Mouse (Mus musculus): ENCODE measurements around the gene Trappc3l. TPM values are rescaled to one million over a fixed set of nuclear protein-coding genes. Genes with fewer than 3 reads are reported as not detected.

Gene Trappc3l
- total RNA-seq, 2 experiments from 2014 or later = 0.34 to 0.62 TPM

DNA sequence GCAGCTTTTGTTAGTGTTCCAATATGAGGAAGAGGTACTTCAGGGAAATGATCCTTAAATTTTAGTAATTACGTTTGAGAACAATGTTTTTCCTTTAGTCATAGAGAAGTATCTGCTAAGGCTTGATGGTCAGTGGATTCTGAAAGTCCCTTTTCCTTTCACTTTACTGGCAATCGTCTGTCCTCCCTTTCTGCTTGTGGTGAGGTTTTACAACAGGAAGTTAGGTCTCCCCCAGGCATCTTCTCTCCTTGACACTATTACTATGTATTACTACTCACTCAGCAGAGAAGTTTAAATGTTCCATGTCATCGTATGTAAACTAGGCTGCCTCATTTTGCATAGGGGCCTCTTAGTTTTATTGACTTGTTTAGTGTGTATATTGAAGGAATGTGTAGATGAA lies 52.1 kb downstream of the Trappc3l start:
- DNase-seq (ENCODE audit: low spot score in 2 of 2) = no peak

DNA sequence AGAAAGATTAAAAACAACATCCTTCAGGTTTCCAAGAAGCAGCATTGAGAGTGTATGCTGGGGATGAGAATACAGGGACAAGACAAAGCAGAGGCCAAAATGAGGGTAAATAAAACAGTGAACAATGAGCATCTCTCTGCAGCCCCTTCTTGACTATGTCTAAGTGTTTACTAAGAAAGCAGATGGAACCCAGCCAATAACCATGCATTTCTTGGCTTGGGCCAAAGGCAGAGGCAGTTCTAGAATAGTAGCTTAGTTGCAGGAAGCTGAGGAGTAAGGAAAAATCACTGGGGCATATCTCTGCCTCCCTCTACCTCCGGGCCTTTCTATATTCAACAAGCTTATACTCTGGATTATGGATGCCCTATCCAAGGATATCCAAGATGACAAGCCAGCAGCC lies 53.1 kb downstream of the Trappc3l start:
- DNase-seq (ENCODE audit: low spot score in 2 of 2) = no peak
- intact Hi-C loops (cut with DNase I) = no loop called here

More for the DNA sequence above, 52.1 kb downstream of the Trappc3l start:
- intact Hi-C loops (cut with DNase I) = no loop called here

DNA sequence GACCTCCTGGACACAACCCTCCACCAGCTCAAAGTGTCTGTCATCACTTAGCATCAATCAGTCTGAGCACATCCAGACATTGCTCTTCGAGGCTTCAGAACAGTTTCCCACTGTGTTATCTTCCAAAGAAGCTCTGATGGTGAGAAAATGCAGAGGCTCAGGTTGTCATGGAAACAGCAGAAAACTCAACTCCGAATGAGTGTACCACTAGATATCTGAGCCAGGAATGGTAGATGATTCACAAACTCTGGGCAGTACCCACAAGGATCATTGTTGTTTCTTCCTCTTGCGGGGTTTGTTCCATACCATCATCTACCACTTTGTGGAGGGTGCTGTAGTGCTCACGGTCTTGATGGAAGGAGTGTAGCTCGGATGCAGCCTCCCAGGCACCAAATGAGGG lies 54.5 kb downstream of the Trappc3l start:
- intact Hi-C loops (cut with DNase I) = no loop called here
- peak; percentile 38 to 43 for DNase-seq (ENCODE audit: low spot score in 2 of 2)

DNA sequence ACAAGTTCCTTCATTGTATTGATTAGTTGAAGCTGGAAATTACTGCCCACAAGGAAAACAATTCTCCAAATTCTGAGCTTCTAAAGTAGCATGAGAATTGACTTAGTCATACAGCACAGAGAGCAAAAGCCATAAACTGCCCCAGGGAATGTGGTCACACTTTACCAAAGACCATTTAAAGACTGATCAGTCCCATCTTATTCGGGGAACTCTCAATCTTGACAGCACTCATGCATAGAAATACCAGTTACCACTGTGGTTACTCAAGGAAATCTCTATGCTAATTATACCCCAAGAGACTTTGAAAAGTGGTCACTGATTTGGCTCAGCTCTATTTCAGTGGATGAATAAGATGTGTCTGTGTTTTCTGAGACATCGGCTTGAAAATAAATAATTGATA lies 57.8 kb downstream of the Trappc3l start:
- intact Hi-C loops (cut with DNase I) = loop anchor here (5.0 kb wide), 1 partner anchor 187 kb away; the partner anchor contains the start of gene Tspyl1
- no peak for DNase-seq (ENCODE audit: low spot score in 2 of 2)

DNA sequence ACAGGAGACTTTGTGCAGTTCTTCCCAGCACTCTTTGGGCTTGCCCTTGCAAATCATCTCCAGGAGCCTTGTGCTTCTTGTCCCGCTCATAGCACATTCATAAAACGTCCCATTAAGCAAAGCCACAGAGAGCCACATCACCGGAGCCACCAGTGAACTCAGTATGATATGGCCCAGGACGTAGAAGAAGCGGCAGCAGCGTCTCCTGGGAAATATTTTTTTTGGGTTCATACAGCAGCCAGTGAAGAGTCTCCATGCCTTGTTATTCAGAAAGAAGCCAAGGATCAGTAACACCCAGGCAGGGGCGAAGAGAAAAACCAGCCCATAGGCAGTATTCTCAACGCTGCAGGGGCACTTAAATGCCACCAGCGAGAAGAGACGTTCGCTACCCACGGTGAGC lies 58.6 kb downstream of the Trappc3l start:
- intact Hi-C loops (cut with DNase I) = loop anchor here (2.0 to 5.0 kb wide), 2 partner anchors 59 to 186 kb away; partner anchors contain the start of genes Trappc3l and Tspyl1
- DNase-seq (ENCODE audit: low spot score in 2 of 2) = peak in 1 of 2 experiments; percentile 11

DNA sequence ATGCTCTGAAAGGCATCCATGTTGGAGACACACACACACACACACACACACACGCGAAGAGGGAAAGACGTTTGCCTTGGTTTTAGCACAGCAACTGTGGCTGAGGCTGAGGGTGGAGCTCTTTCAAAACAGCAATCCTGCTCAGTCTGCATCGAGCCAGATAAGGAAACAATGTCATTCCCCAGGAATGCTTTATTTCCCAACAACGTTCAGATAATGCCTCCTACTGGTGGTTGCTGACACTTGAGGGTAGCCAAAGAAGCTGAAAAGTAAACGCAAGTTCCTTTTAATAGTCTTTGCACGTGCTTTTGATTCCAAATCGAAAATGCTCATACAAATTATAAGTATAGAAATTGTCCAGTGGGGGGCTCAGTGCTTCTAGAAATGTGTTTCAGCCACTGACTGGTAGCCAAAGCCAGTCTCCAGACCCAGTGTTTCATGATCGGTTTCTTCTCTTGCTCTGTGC lies 59.1 kb downstream of the Trappc3l start, which contains the start of gene Calhm5:
TSS of gene Calhm5 (minus strand) at position 102 of the 466 bp plus-strand sequence.
- intact Hi-C loops (cut with DNase I) = loop anchor here (2.0 to 5.0 kb wide), 2 partner anchors 60 to 186 kb away; partner anchors contain the start of genes Trappc3l and Tspyl1
- peak; percentile 30 to 38 for DNase-seq (ENCODE audit: low spot score in 2 of 2)

DNA sequence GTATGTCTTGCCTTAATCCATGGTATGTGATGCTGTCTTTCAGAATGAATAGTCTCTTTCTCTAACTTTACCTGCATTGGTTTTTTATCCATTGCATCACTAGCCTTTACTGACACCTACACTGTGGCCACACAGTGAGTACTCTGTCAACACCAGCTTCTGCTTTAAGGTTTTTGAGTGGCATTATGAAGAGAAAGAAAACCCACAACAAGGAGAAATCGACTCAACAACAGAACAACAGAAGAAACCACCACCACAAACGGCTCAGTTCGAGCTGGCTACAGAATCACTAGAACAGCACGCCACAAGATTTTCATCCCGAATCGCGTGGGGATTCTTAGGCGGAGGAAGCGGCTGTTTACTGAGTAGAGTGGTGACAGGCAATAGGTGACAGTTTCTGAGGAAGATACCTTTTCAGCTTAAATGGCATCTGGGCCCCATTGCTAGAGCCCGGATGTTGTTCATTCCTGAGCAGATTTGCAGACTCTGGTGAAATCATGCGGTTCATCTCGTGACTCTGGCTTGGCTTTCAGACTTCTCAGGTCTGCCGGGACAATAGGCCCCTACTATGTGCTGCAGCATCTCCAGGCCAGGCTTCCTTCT lies 73.6 kb downstream of the Trappc3l start:
- DNase-seq (ENCODE audit: low spot score in 2 of 2) = no peak
- intact Hi-C loops (cut with DNase I) = no loop called here

DNA sequence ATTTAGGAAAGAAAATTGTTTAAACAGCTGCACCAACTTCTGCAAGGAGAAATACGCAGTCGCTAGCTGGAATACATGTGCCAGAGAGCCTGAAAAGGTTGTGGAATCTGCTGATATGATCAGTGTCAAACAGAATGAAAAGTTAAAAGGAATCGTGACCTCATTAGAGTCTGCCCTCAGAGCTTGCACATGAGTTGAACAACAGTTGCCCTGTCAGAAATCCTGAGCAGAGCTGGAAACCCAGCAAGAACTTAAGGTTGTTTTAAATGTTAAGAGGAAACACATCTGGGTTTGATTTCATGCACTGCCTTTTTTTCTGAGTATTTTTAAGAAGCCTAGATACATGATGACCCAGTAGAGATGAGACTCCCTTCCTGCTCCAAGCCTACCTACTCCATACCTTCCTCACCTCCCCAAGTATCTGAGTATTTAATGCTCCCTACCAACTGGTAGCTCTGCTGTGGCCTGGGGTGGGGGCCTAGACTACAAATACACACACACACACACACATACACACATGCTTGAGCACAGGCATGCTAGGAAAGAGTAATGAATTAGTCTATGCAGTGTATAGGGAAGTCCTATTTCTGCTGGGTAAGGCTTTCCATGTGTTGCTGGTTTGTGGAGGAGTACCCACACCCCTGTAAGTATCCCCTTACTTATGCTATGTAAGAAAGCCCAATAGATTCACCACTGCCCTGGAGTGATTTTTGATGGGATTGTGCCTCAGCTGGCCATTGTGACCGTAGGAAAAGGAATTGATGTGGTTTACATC lies 74.8 kb downstream of the Trappc3l start:
- intact Hi-C loops (cut with DNase I) = no loop called here
- DNase-seq (ENCODE audit: low spot score in 2 of 2) = no peak

DNA sequence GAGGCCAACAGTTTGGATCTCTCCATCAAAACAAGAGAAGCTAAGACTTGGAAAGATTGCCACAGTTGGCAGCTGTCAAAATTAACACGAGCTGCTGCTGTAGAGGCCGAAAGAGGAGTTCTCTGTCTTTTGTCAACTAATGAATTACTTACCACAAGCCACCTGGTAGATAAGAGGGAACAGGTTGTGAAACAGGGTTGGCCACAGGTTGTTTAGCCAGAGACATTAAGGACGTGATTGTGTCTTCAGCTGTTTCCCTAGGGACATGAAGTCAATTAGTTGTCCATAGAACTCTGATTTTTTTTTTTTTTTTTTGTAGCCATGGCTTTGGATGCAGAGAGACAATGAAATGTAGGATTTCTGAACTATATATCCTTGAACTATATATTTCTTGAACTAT lies 79.7 kb downstream of the Trappc3l start:
- no peak for DNase-seq (ENCODE audit: low spot score in 2 of 2)
- intact Hi-C loops (cut with DNase I) = no loop called here

DNA sequence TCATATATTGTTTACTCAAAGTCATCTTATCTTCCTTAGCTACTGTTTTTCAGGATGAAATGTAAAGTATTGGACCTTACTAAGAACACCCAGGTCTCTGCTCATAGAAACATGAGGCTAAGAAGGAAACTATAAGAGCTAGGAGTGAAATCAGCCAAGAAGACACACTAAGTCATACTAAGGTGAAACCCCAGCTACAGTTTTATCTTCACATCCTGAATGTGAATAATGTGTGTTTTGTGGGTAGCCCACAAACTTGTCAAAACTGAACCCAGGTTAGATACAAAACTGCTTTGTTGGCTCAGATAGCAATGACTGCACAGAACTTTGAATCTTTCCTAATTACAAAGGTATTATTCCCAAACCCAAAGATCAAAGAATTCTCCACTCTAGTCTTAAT lies 80.4 kb downstream of the Trappc3l start:
- DNase-seq (ENCODE audit: low spot score in 2 of 2) = no peak
- intact Hi-C loops (cut with DNase I) = no loop called here

DNA sequence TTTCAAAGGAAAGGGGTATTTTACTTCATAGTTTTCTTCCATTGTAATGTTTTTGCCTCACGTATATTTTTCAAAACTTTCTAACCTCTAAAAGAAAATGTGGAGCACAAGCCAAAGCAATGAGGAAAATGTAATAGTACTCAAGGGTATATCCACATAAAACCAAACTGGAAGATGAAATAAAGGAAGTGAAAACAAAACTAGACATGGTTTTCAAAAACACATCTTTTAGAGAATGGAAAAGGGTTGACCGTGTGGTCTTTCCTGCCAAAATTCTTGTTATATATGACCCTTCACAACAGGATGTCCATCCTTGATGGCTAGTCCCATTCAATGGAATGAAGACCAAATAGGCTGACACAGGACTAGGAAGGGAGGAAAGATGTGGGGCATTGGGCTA lies 81.0 kb downstream of the Trappc3l start:
- intact Hi-C loops (cut with DNase I) = no loop called here
- DNase-seq (ENCODE audit: low spot score in 2 of 2) = no peak

DNA sequence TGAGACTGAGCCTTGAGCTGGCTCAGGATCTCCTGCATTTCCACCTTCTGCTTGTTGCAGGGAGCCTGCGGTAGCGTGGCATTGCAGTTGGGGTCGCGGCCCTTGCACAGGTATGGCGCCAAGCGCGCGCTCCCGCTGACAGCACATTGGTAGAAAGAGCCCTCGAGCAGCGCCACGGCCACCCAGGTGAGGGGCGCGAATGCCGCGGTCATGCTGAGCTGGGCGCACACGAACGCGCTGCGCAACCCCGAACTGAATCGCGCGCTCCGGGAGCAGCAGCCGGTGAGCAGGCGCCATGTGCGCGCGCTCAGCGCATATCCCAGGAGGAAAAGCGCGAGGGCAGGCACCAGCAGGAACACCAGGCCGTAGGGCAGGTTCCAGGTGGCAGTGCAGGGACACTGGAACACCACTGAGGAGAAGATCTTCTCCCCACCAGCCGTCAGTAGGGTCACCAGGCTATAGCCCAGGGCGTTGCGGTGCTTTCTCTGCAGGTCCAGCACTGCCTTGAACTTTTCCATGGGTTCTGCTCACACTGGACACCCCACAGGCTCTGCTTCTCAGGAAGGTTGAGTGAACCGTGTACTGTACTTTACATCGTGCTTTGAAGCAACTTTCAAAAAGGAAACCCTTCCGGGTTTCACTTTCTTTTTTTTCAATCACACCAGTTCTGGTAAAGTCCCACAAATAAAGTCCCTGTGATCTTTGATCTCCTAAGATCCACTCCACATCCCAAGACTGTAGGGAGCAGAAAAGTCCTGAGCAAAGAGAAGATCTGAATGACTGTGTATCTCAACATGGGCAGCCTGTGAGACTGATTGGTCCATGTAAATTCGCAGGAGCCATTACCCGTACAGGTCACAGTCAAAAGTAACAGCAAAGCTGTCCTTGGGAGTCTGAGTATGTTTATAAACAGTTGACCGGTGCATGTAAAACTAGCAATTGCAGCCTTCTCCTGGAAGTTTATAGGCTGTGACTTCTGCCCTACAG lies 90.3 kb downstream of the Trappc3l start, which contains the start of gene Calhm6:
TSS of gene Calhm6 (minus strand) at position 593 of the 987 bp plus-strand sequence.
- peak; percentile 37 to 49 for DNase-seq (ENCODE audit: low spot score in 2 of 2)
- intact Hi-C loops (cut with DNase I) = no loop called here

DNA sequence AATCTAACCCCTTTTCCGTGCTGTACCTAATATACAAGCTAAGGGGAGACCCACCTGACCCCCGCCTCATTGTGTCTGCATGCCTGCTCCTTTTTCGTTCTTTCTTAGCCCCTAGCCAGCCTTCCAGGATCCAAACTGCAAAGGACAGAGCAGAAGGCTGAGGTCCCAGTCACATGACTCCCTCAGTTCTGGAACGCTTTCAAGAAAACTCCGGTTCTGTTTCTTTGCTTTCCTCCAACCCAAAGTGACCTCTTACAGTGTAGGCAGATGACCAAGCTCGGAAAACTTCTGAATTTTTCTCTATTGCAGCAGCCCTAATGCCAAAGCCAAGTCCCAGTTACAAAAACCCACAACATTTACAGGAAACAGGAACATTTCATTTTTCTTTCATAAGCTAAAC lies 91.0 kb downstream of the Trappc3l start:
- intact Hi-C loops (cut with DNase I) = no loop called here
- DNase-seq (ENCODE audit: low spot score in 2 of 2) = no peak

DNA sequence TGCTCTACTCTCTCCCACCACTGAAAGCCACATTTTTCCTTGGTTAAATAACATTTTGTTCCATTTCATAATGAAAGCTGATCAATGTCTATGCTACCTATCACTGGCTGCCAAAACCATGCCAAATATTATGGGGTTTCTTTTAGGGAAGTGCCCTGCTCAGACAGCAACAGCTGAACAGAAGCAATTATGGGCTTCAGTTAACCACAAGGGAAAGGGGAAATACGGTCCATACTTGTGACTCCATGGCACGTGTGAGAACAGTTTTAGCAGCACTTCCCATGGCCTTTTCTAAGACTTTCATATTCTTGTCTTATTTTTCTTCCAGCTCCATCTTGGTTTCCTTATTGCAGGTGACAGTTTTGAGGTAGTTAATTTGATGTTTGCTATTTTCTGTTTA lies 94.0 kb downstream of the Trappc3l start:
- no peak for DNase-seq (ENCODE audit: low spot score in 2 of 2)
- intact Hi-C loops (cut with DNase I) = no loop called here

DNA sequence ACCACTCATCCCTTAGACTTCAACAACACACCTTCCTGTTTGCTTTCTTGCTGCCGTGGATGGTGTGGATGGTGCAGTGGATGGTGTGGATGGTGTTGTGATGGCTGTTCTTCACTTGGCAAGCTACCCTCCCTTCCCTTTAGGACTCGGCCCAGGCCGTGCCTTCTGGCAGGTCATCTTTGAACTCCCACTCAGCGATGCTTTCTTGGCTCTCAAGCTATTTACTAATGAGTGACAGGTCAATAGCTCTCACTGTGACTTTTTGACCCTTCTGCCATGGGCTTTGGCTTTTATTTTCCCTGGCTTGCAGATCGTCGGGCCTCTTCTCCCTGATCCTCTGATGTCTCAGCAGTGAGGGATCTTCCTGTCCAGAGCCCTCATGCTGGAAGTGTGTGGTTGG lies 99.0 kb downstream of the Trappc3l start:
- DNase-seq (ENCODE audit: low spot score in 2 of 2) = no peak
- intact Hi-C loops (cut with DNase I) = no loop called here

DNA sequence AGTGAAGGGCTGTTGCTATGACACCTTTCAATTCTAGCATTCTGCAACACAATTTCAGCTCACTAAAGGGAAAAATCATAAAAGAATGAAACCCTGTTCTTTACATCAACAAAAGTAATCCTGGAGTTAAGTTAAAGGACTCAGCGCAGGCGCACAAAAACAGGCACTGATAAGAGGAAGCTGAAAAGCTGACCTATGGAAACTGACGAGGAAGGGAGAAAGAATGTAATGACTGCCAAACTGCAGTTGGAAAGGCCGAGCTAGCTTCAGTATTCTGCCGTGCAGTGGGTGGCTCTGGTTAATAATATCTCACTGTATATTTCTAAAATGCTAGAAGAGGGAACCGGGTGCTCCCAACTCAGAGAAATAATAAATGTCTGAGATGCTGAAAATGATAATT lies 100.6 kb downstream of the Trappc3l start:
- intact Hi-C loops (cut with DNase I) = no loop called here
- no peak for DNase-seq (ENCODE audit: low spot score in 2 of 2)

DNA sequence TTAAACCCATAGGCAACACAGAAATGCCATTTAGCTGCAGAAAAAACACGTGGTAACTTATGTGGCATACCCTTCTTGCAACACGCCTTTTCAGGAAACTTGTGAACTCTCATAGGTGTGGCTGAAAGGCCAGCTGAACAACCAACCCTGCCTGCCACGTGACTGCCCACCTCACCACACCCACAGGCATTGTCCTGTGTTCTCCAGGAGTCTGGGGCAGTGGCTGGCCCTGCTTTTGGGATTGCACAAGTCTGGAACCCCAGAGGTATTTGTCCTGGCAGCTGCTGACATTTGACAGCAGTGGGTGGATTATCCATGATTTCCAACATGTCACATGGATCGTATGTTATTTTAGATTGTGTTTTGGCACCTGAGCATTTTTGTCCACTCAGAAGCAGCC lies 102.4 kb downstream of the Trappc3l start:
- no peak for DNase-seq (ENCODE audit: low spot score in 2 of 2)
- intact Hi-C loops (cut with DNase I) = no loop called here

DNA sequence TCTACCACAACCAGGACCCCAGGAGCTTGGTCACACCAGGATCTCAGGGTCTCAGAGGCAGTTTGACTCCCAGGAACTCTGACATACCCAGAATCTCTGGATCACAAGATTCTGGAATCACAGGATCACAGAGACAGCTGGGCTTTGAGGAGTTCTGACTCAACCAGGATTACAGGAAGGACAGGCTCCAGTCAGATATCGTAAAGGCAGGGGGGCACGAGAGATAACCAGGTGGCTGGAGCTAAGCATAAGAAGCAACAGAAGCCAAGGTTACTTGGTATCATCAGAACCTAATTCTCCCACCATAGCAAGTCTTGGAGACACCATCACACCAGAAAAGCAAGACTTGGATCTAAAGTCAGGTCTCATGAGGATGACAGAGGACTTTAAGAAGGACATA lies 104.3 kb downstream of the Trappc3l start:
- intact Hi-C loops (cut with DNase I) = no loop called here
- DNase-seq (ENCODE audit: low spot score in 2 of 2) = no peak

DNA sequence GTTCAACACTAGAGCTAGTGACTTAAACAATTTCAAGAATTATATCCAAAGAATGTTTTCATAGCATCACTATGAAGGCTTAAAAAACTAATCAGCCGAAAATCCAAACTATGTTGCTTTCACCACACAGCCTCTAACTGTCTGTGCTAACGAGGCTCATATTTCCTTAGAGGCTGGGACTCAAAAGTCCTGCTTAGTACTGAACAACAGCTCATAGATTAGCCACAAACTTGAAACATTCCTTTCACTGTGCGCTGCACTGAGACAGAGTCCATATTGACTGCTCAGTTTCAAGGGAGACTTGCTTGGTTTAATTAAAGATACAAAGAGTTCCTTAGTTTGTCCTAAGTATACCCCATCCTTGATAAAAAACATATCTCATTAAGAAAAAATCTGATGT lies 112.4 kb downstream of the Trappc3l start:
- DNase-seq (ENCODE audit: low spot score in 2 of 2) = no peak
- intact Hi-C loops (cut with DNase I) = no loop called here

DNA sequence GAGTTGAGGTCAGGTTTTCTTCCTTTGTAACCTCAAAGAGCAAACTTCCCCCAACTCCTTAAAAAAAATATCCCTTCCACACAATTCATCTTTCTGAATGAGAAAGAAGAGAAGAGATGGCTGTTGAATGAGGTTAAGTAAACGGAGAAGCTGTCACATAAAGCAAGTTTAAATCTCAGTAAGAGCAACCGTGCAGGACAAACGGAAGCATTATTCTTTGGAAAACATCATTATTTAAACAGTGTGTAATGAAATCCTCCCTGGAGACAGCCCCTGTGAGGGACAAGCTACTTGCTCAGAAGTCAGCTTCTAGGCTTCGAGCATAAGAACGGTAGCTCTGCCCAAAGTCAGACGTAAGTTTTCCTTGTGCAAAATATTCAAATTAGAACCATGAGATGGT lies 113.1 kb downstream of the Trappc3l start:
- DNase-seq (ENCODE audit: low spot score in 2 of 2) = no peak
- intact Hi-C loops (cut with DNase I) = no loop called here
